Mouse (Mus musculus): Measurements from ENCODE around the gene Spns2. TPM values are rescaled to one million over a fixed set of nuclear protein-coding genes. Genes with fewer than 3 reads are reported as not detected.
A peak's percentile ranks its signal among the peaks of the same experiment; 100 is the strongest.

Spns2 gene
- 38.1 and 49.9 TPM in 2 replicates for total RNA-seq (2017)

DNA sequence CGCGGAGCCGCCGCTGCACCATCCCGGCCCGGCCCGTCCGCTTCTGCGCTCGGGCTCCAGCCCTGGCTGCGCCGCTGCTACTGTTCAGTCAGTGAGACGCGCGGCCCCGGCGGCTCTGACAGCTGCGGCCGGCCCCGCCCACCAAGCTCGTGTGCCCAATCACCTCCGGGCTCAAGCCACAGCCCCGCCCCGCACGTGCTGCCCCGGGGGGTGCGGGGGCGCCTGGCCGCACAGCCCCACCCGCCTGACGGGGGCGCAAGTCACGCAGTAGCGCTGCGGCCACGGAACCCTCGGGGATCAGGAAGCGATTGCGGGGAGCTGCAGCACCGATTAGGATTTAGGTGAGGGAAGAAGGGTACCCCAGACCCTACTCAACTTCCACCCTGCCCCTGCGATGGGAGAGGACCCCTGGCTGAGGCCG is at the start of gene Spns2:
TSS of gene Spns2 (minus strand) at position 24 of the 421 bp plus-strand sequence.
- ATAC-seq (replicated peaks; ENCODE audit: low read depth, poor library complexity, severe bottlenecking) = peak; percentile 61

DNA sequence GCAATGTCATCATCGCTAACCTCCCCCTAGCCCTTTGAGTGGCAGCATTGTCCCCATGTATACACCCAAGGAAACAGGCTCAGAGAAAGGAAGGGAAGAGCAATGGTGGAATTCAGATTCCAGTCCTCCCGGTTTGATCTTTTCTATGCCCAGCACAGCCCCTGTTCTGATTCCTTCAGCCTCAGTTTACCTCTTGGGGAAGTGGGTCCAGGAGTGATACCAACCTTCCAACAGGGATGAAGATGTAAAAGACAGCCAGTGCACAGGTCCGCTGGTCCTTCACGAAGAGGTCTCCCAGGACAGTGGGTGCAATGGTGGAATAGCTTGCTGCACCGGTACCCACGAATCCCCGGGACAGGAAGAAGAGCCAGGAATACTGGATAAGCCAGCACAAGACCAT is 49.1 kb upstream of the Spns2 start:
- ATAC-seq (replicated peaks; ENCODE audit: low read depth, poor library complexity, severe bottlenecking) = no peak

DNA sequence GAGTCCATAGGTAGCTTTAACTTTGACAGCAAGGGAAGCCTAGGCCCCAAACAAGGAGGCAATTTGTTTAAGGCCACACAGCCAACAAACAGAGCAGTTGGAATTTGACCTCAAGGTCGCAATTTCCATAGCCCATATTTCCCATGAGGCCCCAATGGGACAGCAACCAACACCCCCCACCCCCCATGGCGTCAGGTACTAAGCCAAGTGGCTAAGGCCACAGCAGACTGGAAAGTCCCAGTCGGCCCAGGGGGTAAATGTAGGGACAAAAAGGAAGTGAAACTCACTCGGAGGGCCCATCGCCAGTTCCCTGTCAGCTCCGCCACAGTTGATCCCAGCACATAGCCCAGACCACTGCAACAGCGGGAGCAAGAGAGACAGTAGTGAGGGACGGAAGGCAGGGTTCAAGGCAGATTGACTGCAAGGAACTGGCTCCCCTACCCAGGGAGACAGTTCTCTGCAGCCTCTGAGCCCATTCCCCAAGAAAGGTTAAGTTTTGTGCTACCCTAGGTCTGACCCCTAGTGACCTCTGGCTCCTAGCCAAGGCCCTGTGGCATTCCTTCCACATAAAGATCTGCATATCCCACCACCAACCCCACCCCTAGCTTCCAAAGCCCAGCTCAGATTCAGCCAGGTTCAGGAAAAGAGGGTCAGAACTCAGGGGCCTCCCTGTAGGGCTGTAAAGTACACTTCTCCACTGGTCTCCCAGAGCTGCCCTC is 48.5 kb upstream of the Spns2 start:
- ATAC-seq (replicated peaks; ENCODE audit: low read depth, poor library complexity, severe bottlenecking) = peak; percentile 77

DNA sequence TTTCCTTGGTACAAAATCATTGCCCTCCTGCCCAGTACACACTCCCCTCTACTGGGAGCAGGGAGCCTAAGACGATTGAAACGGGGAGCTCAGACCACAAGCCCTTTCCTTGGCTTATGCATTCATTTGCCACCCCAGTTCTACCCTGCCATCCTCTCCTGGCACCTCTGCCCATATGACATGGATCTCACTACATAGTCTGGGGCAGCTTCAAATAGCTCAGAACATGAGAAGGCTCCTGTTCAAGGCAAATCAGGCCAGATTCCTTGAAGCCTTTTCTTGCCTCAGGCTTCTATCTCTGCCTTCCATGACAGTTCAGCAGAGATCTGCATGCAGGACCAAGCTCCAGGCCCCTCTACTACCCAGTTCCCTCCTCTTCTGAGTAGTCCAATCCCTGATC is 47.8 kb upstream of the Spns2 start:
- no peak for ATAC-seq (replicated peaks; ENCODE audit: low read depth, poor library complexity, severe bottlenecking)

DNA sequence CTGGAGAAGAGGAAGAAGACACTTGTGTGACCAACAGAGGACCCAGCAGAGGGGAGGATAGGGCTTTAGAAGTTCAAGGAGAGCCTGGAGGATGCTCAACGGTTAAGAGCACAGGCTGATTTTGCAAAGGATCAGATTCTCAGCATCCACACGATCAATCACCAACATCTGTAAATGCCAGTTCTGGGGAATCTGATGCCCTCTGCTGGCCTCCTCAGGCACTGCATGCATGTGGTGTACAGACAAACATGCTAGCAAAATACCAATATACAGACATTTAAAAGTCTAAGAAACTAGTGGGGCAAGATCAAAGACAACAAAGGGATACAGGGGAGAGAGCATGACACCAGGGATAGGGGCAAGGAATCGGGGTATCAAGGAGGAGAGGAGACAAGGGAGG is 45.8 kb upstream of the Spns2 start:
- ATAC-seq (replicated peaks; ENCODE audit: low read depth, poor library complexity, severe bottlenecking) = no peak

DNA sequence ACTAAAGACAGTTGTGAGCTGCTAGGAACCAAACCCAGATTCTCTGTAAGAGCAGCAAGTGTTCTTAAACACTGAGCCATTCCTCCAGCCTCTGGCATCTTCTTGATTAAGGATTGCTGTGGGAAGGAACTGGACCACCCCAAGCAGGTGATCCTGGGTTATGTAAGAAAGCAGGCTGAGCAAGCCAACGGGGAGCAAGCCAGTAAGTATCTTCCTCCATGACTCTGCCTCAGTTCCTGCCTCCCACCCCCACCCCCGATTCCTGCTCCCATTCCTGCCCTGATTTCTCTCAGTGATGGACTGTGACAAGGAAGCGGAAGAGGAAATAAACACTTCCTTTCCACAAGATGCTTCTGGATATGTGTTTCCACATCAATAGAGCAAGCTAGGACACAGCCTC is 43.2 kb upstream of the Spns2 start:
- no peak for ATAC-seq (replicated peaks; ENCODE audit: low read depth, poor library complexity, severe bottlenecking)

DNA sequence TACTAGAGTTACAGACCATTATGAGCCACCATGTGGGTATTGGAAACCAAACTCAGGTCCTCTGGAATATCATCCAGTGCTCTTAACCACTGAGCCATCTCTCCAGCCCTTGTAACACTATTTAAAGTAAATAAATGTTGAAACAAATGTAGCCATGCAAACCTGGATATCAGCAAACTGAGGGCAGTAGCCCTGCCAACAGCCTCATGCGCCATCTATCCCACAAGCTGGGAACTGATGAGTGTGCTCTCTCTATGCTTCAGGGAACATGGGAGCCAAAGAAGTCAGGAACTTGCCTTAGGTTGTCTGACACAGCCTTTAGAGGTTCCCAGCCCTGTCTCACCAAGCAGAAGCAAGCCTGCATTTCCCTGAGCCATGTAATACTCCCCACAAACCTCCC is 41.9 kb upstream of the Spns2 start:
- ATAC-seq (replicated peaks; ENCODE audit: low read depth, poor library complexity, severe bottlenecking) = no peak

DNA sequence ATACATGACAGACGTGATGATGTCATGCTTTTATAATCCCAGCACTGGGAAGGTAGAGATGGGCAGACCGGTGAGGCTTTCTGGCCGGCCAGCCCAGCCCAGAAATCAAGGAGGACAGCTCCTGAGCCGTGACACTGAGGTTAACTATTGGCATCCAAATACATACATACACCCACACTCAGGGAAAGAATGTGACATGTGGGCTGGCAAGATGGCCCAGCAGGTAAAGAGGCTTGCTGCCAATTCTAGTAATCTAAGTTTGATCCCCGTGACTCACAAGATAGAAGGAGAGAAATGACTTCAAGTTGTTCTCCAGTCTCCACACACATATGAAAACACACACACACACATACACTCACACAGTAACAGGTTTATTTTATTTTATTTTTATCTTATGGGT is 41.4 kb upstream of the Spns2 start:
- ATAC-seq (replicated peaks; ENCODE audit: low read depth, poor library complexity, severe bottlenecking) = no peak

DNA sequence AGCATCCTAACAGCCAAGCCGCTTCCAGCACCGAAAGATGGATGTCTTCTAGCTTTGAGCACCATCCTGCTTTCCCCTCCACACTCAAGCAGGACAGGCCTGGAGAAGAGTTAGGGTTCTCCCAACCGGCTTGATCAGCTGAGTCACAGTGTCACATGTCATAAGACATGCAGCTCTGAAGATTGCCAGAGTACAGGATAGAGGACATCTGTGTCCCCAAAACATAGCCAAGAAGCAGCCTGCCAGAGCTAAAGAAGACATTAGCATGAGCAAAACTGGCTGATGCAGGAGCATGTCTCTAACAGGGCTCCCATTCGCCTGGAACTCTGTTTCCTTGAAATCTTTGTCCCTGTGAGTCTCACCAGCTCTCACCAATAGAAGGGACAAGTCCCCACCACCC is 36.5 kb upstream of the Spns2 start:
- no peak for ATAC-seq (replicated peaks; ENCODE audit: low read depth, poor library complexity, severe bottlenecking)

DNA sequence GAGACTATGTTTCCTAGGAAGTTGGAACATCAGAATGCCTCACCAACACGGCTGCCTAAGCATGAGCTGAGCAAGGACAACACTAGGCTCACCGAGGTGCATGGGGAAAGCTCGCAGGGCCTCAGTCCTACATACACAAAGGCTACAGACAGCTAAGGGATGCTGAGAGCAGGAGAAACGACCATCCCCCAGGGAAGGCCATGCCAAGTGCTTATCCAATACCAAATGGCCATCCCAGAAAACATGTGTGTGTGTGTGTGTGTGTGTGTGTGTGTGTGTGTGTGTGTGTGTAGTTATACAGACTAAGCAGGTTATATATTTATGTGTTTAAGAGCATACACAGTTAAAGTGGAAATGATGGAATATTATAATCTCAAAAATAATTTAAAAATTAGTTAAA is 34.0 kb upstream of the Spns2 start:
- no peak for ATAC-seq (replicated peaks; ENCODE audit: low read depth, poor library complexity, severe bottlenecking)

DNA sequence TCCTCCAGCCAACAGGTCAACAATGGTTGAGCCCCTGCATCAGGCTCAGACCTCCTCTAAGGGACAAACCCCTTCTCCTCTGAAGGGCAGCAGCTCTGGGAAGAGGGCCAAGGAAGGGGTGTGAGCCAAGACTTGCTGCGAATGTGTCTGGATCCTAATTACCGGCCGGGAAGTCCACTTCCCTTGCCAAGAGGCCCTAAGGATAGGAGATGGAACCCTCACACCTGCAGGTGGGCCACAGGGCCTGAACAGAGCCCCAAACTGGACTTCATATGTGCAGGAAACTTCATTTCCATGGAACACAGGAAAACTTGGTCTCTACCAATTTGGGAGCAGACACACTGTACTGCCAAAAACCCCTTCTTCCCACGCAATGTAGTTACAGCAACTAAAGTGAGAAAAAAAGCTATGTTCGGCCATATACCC is 32.9 kb upstream of the Spns2 start:
- no peak for ATAC-seq (replicated peaks; ENCODE audit: low read depth, poor library complexity, severe bottlenecking)

DNA sequence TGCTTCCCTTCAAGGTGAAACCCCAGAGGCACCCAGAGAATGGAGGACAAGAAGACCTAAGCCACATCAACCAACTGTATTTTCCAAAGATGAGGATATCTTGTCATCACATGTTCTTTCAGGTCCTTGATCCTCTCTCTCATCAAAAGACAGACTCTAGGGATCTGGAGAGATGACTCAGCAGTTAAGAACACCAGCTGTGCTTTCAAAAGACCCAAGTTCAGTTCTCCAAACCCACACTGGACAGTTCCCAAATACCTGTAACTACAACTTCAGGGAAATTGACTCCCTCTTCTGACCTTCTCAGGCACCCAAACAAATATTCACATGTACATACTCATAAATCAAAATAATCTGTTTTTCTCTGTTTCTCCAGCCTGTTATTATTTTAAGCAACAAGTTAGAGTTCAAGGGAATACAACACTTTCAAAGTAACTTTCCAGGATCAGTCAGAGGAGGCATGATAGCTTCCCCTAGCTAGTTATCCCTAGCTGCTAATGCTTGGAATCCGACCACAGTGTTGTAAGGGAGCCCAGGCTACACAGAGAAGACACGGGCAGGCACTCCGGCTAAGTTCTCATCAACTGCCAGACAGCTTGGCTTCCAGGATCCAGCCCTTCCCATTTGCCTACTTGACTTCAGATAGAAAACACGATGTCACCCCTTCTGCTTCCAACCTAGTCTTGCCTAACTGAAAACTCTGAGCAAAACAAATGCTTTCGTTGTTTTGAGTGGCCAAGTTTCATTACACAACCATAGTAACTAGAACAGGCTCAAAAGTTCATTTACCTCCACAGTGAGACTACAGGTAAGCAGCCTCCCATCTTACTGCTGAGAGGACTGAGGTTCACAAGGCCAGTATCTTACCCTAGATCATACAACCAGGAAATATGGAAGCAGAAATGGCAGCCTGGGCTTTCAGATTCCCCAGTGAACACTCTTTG is 32.2 kb upstream of the Spns2 start:
- no peak for ATAC-seq (replicated peaks; ENCODE audit: low read depth, poor library complexity, severe bottlenecking)

DNA sequence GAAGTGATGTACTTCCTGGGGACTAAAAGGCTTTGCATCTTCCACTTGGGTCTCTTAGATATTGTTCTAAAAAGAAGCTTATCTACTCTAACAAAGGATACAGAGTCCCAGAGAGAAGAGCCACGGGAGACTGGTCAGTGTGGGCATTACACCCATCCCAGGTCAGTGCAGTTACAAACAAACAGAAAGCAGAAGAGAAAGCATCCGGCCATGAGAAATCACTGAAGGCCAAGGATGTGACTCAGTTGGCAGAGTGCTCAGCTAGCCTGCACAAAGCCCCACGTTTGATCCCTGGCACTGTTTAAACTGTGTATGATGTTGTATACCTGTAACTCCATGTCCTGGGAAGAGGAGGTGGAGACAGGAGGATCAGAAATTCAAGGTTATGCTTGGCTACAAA is 30.2 kb upstream of the Spns2 start:
- no peak for ATAC-seq (replicated peaks; ENCODE audit: low read depth, poor library complexity, severe bottlenecking)

DNA sequence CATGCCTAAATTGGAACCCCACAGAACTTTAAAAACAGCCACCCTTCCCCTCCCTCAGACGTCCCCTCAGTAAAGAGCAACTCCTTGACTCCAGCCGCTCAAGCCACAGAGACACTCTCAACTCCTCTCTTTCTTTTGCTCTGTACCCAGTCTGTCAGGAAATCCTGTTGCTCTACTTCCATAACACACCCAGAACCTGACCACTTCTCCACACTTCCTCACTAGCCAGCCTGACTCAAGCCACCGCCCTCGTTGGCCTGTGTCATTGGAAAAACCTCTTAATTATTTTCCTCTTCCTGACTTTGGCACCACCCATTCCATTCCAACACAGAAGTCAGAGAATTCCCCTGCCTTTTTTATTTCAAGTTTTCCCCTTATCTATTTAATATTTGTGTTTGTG is 29.5 kb upstream of the Spns2 start:
- no peak for ATAC-seq (replicated peaks; ENCODE audit: low read depth, poor library complexity, severe bottlenecking)

DNA sequence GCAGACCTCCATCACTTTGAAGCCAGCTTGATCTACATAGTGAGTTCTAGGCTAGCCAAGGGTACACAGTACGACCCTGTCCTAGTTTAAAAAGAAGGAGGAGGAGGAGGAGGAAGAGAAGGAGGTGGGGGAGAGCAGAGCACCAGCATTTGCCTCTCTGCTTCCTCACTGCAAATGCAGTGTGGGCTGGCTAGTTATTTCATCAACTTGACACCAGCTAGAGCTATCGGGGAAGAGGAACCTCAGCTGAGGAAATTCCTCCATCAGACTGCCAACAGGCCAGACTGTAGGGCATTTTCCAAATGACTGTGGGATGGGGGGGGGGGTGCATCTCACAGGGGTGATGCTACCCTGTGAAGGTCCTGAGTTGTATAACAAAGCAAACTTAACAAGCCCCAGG is 28.7 kb upstream of the Spns2 start:
- ATAC-seq (replicated peaks; ENCODE audit: low read depth, poor library complexity, severe bottlenecking) = 0 out of 2 replicates have a peak, but pooled peaks have one; percentile 25

DNA sequence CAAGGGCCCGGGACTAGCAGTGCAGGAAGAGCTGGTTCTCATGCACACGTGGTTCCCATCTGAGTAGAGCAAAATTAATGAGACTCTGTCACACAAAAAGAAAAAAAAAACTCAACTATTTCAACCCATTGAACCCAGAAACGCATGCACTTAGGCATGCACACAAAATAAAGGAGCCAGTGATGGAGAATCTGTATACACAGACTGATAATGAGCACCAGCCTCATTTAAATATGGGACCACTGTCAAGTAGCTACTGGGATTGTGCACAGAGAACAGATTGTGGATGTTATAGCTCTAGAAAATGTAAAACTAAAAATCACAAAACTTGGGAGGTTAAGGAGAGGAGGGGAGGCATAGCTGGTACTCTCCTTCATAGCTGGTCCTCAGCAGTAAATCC is 25.3 kb upstream of the Spns2 start:
- ATAC-seq (replicated peaks; ENCODE audit: low read depth, poor library complexity, severe bottlenecking) = no peak

DNA sequence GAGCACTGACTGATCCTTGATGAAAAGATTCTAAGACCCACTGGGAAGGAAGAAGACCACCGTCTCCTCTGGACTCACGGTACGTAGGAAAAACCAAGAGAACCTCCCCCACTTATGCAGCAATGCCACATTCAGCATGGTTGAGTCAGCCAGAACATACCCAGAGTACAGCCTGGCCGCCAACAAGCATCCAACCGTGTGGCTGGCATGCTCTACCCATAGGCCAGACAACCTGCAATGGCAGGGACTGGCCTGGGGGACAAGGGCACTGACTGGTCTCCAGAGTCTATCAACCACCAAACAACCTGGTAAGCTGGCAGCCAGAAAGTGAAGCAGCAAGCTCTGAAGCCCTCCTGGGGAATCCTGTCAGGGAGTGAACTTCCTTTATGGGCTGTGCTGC is 18.9 kb upstream of the Spns2 start:
- ATAC-seq (replicated peaks; ENCODE audit: low read depth, poor library complexity, severe bottlenecking) = no peak

DNA sequence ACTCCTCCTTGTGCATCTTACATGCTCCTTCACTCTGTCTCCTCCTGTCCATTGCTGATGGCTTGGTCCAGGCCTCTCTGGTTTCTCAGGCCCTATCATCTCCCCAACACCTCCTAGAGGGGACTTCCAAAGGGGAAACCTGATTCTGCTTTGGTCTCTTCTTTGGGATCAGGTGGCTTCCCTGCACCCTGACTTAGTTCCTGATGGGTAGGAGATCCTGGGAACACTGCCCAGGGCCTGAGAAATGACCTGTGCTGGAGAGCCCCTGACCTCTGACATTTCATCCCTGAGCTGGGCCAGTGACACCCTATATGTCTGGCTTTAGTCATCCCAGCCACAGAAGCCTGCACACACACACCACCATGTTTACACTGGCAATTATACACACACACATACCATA is 17.9 kb upstream of the Spns2 start:
- no peak for ATAC-seq (replicated peaks; ENCODE audit: low read depth, poor library complexity, severe bottlenecking)

DNA sequence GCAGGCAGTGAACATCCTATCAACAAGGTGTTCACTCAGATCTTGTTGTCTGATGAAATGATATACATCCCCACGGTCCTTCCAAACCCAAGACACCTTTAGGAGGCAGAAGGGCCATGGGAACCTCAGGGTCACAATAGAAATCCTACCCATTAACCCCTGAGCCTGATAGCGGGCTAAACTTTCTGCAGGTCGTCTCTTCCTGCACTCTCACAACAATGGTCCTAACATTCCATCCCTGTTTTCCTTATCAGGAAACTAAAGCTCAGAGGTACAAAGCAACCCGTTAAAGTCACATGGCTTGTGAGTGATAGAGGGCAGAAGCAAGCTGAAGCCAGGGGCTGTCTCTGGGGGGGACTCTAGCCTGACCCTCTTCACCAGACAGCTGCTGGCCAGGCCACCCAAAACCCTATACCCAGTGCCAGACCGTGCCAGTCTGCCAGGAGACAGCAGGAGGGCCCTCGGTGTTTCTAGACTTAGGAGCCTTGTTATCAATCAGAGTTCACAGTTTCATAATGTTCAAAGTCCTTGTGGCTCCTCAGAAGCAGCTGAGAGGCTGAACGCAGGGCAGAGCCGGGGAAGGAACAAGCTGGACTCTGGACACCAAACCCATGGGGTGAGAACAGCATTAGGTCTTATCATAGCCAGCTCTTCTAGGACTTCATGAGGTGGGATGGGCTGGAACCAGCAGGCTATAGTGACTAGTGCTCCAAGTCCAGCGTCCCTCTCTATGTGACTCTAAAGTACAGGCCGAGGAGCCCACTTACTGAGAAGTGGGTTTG is 14.5 kb upstream of the Spns2 start:
- ATAC-seq (replicated peaks; ENCODE audit: low read depth, poor library complexity, severe bottlenecking) = no peak

DNA sequence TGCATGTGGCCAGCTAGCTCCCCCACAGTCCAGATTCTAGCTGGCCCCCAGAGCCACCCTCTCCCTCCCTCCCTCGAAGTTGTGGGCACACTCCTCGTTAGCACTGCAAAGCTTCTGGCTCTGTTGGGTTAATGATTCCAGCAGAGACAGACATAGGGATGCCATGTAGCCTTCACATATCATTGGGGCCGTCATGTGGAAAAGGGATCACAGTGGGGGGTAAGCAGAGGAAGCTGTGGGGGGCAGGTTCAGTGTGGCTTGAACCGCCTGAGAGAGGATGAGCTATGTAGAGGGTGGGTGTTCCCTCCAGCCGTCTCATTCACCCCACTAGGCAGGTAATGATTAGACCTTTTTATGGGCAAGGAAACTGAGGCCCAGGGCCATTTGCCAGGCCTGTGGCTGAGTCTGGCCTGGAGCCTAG is 13.8 kb upstream of the Spns2 start:
- ATAC-seq (replicated peaks; ENCODE audit: low read depth, poor library complexity, severe bottlenecking) = no peak

DNA sequence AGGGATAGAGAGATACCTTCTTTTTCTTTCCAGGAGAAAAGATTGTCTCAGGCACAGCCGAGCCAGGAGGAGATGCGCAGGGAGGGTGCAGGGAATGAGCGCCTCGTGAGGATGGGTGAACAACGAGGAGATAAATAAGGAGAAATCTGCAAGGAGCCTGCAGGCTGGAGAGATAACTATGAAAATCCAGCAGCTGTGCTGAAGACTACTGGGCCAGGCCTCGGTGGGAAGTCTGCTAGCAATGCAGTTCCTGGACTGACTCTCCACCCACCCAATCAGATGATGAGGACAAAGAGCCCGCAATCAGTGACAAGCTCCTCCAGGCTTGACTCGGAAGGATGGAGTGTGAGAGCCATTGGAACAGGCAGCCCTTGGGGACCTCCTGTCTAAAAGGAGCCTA is 12.5 kb upstream of the Spns2 start:
- no peak for ATAC-seq (replicated peaks; ENCODE audit: low read depth, poor library complexity, severe bottlenecking)

Data from common myeloid progenitor, adult 5-6 weeks (primary cell).